Mouse (Mus musculus) kidney, embryonic 16.5 days (tissue): ENCODE measurements around the gene Dusp8. TPM values are rescaled to one million over a fixed set of nuclear protein-coding genes. Genes with fewer than 3 reads are reported as not detected.

ENCODE experiments used
- ATAC-seq: fragments of 200-750 bp; cut with Nextera tagmentation; 2 replicates; pipeline ENCODE4 v1.8.0; 2017; ENCODE audit warnings: moderate TSS enrichment; ENCODE audit not compliant: low FRiP score, low TSS enrichment
- H3K27ac ChIP-seq: fragments of 300-500 bp; sonication (generic); 2 replicates; pipeline ENCODE4 v1.5.1; 2014; ENCODE audit warnings: low read length
- H3K27me3 ChIP-seq: fragments of 300-500 bp; sonication (generic); 2 replicates; pipeline ENCODE4 v1.6.1; 2014; ENCODE audit warnings: low read length, control low read depth, mixed read lengths; ENCODE audit not compliant: insufficient read depth
- H3K36me3 ChIP-seq: fragments of 300-500 bp; sonication (generic); 2 replicates; pipeline ENCODE4 v1.6.1; 2014; ENCODE audit warnings: low read length, control low read depth, mixed read lengths; ENCODE audit not compliant: insufficient read depth
- H3K4me1 ChIP-seq: fragments of 300-500 bp; sonication (generic); 2 replicates; pipeline ENCODE4 v1.6.1; 2014; ENCODE audit warnings: low read length, control low read depth, mixed read lengths; ENCODE audit not compliant: insufficient read depth
- H3K4me2 ChIP-seq: fragments of 300-500 bp; sonication (generic); replicated peaks from 2 replicates; pipeline ENCODE4 v1.6.1; 2014; ENCODE audit warnings: low read depth, low read length
- H3K4me3 ChIP-seq: fragments of 300-500 bp; sonication (generic); 2 replicates; pipeline ENCODE4 v1.5.1; 2014; ENCODE audit warnings: mild to moderate bottlenecking, low read length
- H3K9ac ChIP-seq: fragments of 300-500 bp; sonication (generic); replicated peaks from 2 replicates; pipeline ENCODE4 v1.6.1; 2014; ENCODE audit warnings: low read length
- H3K9me3 ChIP-seq: fragments of 300-500 bp; sonication (generic); 2 replicates; pipeline ENCODE4 v1.6.1; 2016; ENCODE audit warnings: low read length, control low read depth
- WGBS: fragments of 180-500 bp; shearing (Covaris S2); extraction: QIAGEN DNeasy Blood & Tissue Kit; methylation state at CpG from one replicate; pipeline ENCODE4 v1.1.7; 2014; 5-methylcytosine and 5-hydroxymethylcytosine counted together
- polyA plus RNA-seq: library from polyadenylated mRNA; unstranded; fragments of >200 nt; fragmentation: Nextera tagmentation; extraction: Ambion mirVana; gene quantifications from 2 replicates; pipeline ENCODE4 v1.2.1, GENCODE M21; 2015

The Dusp8 gene
- polyA plus RNA-seq, 1 experiment from 2014 or later: 2.4 TPM

DNA sequence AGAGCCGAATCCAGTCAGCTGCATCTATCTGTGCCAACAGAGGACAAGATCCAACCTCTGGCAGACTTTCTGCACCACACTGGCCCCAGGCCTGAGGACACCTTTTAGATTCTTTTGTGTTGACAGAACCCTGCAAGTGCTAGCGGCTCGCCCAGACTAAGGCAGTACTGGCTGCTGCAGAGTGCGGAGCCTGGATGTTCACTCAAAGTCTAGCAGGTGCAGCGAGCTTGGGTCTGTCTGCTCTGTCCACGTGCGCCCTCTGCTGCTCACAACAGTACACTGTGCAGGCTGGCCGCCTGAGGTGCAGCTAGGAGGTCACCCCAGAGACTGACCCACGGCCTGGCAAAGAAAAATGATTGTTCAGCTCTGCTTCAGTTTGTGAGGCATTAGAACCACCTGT is 2.1 kb upstream of the Dusp8 start:
- Histone ChIP-seq H3K36me3 (no peaks in the 10 kb centered on the region), H3K9ac (no peak overlapping the region), H3K4me1 (peaks cover 14% of the 10 kb centered on the region), H3K9me3 (no peaks in the 10 kb centered on the region), H3K27ac (no peak overlapping the region), H3K4me2 (no peak overlapping the region), H3K27me3 (peaks cover 49% of the 10 kb centered on the region), H3K4me3 (no peak overlapping the region)
- WGBS: 11% methylated on average over 9 of the region's 9 CpGs
- peak; percentile 69 for ATAC-seq

- no peak for ATAC-seq
- Histone ChIP-seq H3K4me1 (peaks cover 14% of the 10 kb centered on the region), H3K27ac (no peak overlapping the region), H3K36me3 (no peaks in the 10 kb centered on the region), H3K4me2 (no peak overlapping the region), H3K4me3 (no peak overlapping the region), H3K9me3 (no peaks in the 10 kb centered on the region), H3K9ac (no peak overlapping the region), H3K27me3 (peaks cover 55% of the 10 kb centered on the region)
- 51% methylated on average over 4 of the region's 4 CpGs for WGBS
These were observed 1.1 kb upstream of the Dusp8 start for GRCm38 (mm10) chr7:142096701-142097100.

DNA sequence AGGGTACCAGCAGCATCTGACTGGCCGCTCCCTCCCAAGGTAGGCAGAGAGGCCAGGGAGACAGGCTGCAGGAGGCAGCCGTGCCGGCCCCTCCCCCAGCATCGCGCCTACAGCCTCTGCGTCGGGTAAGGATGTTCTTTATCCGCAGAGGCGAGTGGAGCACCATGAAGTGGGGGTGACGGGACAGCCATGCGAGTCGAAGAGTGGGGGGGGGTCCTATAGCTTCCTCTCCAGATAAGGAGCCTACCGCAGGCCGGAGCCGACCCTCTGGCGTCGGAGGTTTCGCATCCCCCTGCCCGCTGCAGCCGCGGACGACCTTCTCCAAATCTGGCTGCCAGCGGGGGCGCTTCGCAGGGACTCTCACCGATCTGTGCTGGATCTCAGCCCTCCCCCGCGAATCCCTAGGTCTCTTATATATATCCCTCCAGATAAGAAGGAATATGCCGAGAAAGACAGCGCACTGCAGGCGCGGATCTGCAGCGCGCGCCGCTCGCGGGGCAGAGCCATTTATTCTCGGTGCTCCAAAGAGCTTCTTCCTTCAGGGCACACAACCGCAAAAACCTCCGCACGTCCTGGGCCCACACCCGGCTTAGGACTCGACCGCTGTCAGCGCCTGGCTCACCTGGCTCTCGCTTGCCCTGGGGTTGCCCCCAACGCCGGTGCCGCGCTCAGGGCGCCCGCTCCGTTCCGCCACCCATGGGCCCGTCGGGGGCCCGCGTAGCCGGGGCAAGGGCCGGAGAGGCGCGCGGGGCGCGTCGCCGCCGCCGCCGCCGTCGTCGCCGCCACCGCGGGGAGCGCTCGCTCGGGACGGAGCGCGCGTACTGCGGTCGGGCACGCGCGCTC is 1.1 kb downstream of the Dusp8 start:
- Histone ChIP-seq H3K9me3 (no peaks in the 10 kb centered on the region), H3K36me3 (no peaks in the 10 kb centered on the region), H3K9ac (peak overlapping the region; percentile 81), H3K4me1 (peaks cover 14% of the 10 kb centered on the region), H3K4me3 (peak overlapping the region; percentile 73), H3K4me2 (peak overlapping the region; percentile 98), H3K27me3 (peaks cover 55% of the 10 kb centered on the region), H3K27ac (no peak overlapping the region)
- peak; percentile 19; the same call in 1 of the 2 replicates for ATAC-seq
- under 1% methylated on average over 78 of the region's 89 CpGs for WGBS

DNA sequence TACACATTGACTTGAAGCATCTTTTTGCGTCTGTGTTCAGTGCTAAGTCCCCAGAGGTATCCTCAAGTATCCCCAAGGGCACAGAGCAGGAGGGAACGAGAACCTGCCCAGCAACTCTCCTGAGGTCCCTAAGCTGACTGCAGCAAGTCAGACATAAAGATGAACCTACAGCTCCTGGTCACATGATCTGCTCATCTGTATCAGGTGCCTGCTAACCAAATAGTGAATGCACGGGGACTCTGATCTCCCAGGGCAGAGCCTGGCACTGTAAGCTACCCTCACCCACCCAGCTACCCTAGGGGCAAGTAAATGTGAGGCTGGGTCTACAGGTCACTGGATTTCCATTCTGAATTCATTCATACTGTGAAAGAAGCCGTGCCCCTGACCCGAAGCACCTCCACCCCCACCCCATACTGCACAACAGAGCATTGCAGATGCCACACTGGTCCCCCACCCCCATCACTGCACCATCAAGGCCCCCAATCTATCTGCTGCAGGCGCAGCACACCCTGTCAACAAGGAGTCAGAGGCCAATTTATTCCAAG is 1.9 kb downstream of the Dusp8 start:
- ATAC-seq: no peak
- Histone ChIP-seq H3K9me3 (no peaks in the 10 kb centered on the region), H3K4me2 (peak overlapping the region; percentile 98), H3K9ac (no peak overlapping the region), H3K27ac (no peak overlapping the region), H3K4me3 (peak overlapping the region; percentile 73), H3K4me1 (peaks cover 20% of the 10 kb centered on the region), H3K27me3 (peaks cover 55% of the 10 kb centered on the region), H3K36me3 (no peaks in the 10 kb centered on the region)
- 27% methylated on average over 6 of the region's 6 CpGs for WGBS

DNA sequence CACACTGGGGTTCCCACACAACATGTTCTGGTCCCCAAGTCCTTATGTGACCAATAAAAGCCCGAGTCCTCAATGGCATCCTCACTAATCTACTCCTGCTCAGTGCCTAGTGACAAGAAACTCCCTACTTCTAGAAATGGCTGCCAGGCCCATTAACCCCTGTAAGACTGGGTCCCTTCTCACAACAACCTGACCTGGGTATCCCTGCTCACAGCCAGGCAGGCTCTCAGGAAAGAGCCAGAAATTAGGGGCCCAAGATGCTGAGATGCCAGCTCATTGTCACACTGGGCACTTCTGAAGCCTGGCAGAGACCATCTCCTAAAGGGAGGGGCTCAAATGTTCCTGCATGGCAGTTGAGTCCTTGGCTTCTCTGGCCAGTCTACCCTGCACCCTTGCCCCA is 2.7 kb downstream of the Dusp8 start:
- Histone ChIP-seq H3K4me3 (no peak overlapping the region), H3K4me2 (no peak overlapping the region), H3K9me3 (no peaks in the 10 kb centered on the region), H3K36me3 (no peaks in the 10 kb centered on the region), H3K27me3 (peaks cover 55% of the 10 kb centered on the region), H3K9ac (no peak overlapping the region), H3K27ac (no peak overlapping the region), H3K4me1 (peaks cover 23% of the 10 kb centered on the region)
- ATAC-seq: no peak
- 52% methylated on average over 1 of the region's 1 CpGs for WGBS

GRCm38 (mm10) chr7:142091848-142092247 is 3.8 kb downstream of the Dusp8 start:
- Histone ChIP-seq H3K27me3 (peaks cover 46% of the 10 kb centered on the region), H3K27ac (no peak overlapping the region), H3K4me2 (no peak overlapping the region), H3K4me1 (peaks cover 23% of the 10 kb centered on the region), H3K4me3 (no peak overlapping the region), H3K36me3 (no peaks in the 10 kb centered on the region), H3K9ac (no peak overlapping the region), H3K9me3 (no peaks in the 10 kb centered on the region)
- WGBS: 9% methylated on average over 4 of the region's 4 CpGs
- ATAC-seq: no peak

GRCm38 (mm10) chr7:142089648-142090447 is 5.8 kb downstream of the Dusp8 start:
- H3K36me3 ChIP-seq: no peaks in the 10 kb centered on the region
- no peaks in the 10 kb centered on the region for H3K9me3 ChIP-seq
- H3K4me3 ChIP-seq: no peak overlapping the region
- peaks cover 16% of the 10 kb centered on the region for H3K4me1 ChIP-seq
- no peak overlapping the region for H3K27ac ChIP-seq
- H3K4me2 ChIP-seq: no peak overlapping the region
- ATAC-seq: no peak
- H3K27me3 ChIP-seq: peaks cover 27% of the 10 kb centered on the region
- H3K9ac ChIP-seq: no peak overlapping the region
- 61% methylated on average over 17 of the region's 17 CpGs for WGBS

GRCm38 (mm10) chr7:142088886-142089285 is 6.8 kb downstream of the Dusp8 start:
- 12% methylated on average over 5 of the region's 5 CpGs for WGBS
- H3K27ac ChIP-seq: no peak overlapping the region
- H3K4me2 ChIP-seq: no peak overlapping the region
- ATAC-seq: peak; percentile 46; the same call in 1 of the 2 replicates
- H3K4me1 ChIP-seq: peaks cover 13% of the 10 kb centered on the region
- H3K9me3 ChIP-seq: no peaks in the 10 kb centered on the region
- no peak overlapping the region for H3K9ac ChIP-seq
- peaks cover 21% of the 10 kb centered on the region for H3K27me3 ChIP-seq
- no peaks in the 10 kb centered on the region for H3K36me3 ChIP-seq
- H3K4me3 ChIP-seq: no peak overlapping the region

DNA sequence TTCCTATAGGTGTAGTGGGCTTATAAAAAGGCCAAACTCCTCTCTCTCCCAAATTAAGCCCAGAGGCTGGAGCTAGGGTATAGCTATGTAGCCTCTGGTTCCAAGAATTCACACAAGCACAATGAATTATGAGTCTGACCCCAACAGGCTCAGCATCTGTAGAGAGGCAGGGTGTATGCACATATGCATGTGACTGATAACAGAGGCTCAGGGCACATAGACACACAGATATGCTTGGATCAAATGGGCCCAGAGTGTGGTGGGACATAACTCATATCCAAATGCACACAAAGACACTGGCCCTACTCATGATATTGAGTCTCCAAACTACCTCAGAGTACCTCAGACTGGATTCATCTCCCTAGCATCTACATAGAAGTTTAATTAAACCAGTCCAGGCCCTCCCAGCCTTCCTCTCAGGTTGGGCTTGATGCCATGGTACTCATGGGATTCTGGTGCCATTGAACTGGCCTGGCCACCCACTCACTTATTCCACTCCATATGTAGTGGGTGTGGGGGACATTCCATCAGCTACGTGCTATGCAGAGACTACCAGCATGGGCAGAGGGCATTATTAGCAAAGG is 8.5 kb downstream of the Dusp8 start:
- Histone ChIP-seq H3K4me2 (no peak overlapping the region), H3K9ac (no peak overlapping the region), H3K4me1 (peaks cover 20% of the 10 kb centered on the region), H3K27me3 (peaks cover 22% of the 10 kb centered on the region), H3K27ac (no peak overlapping the region), H3K4me3 (no peak overlapping the region), H3K36me3 (no peaks in the 10 kb centered on the region), H3K9me3 (no peaks in the 10 kb centered on the region)
- 85% methylated on average over 1 of the region's 1 CpGs for WGBS
- no peak for ATAC-seq
